Comparison of ENCODE assay signal across 23 mouse cellular contexts in genomic region chr13:40423051-40423450, GRCm38 (mm10).
"Had no signal": no experiment of that assay in that cellular context is flagged by ENCODE, and none has a peak within 500 bp of the region (broad histone marks: within the 10 kb centered on the region; RNA-seq: fewer than 3 reads in every experiment).

No protein-coding gene starts in this region.

- H3K9me3 ChIP-seq: heart, embryonic 13.5 days; heart, embryonic 15.5 days; hindbrain, embryonic 13.5 days; hindbrain, embryonic 15.5 days; intestine, embryonic 15.5 days; limb, embryonic 13.5 days; limb, embryonic 15.5 days; liver, embryonic 12.5 days had no signal

- H3K4me1 ChIP-seq: heart, embryonic 13.5 days; heart, embryonic 15.5 days; hindbrain, embryonic 13.5 days; hindbrain, embryonic 15.5 days; intestine, embryonic 15.5 days; liver, embryonic 12.5 days had no signal

- H3K27me3 ChIP-seq: heart, embryonic 13.5 days; heart, embryonic 15.5 days; hindbrain, embryonic 13.5 days; hindbrain, embryonic 15.5 days; intestine, embryonic 15.5 days; liver, embryonic 12.5 days had no signal

- H3K36me3 ChIP-seq: heart, embryonic 13.5 days; heart, embryonic 15.5 days; hindbrain, embryonic 13.5 days; hindbrain, embryonic 15.5 days; intestine, embryonic 15.5 days; limb, embryonic 13.5 days; limb, embryonic 15.5 days; liver, embryonic 12.5 days had no signal

- H3K27ac ChIP-seq: heart, embryonic 13.5 days; heart, embryonic 15.5 days; hindbrain, embryonic 13.5 days; hindbrain, embryonic 15.5 days; intestine, embryonic 15.5 days; limb, embryonic 13.5 days; limb, embryonic 15.5 days; liver, embryonic 12.5 days; liver, embryonic 14.5 days had no signal

- DNase-seq: gastrocnemius, postnatal 14 days; gastrocnemius, postnatal 36 days; heart, adult 18-20 months; heart, postnatal 14 days; heart, postnatal 36 days; kidney, adult 18-20 months; kidney, adult 8-10 months; kidney, postnatal 10 days; kidney, postnatal 36 days; layer of hippocampus, adult 9-11 months; layer of hippocampus, postnatal 36 days; left cerebral cortex, postnatal 4 days had no signal

- H3K4me3 ChIP-seq: heart, embryonic 13.5 days; heart, embryonic 15.5 days; hindbrain, embryonic 13.5 days; hindbrain, embryonic 15.5 days; intestine, embryonic 15.5 days; limb, embryonic 13.5 days; limb, embryonic 15.5 days; liver, embryonic 12.5 days had no signal

- ATAC-seq: inflammation-experienced regulatory T-cells, adult 6 months; intestine, embryonic 15.5 days; intestine, postnatal 0 days; liver, embryonic 12.5 days had no signal
